Mouse (Mus musculus): Measurements from ENCODE around the gene Wdr27. TPM values are rescaled to one million over a fixed set of nuclear protein-coding genes. Genes with fewer than 3 reads are reported as not detected.

The Wdr27 gene
- total and polyA plus RNA-seq, 2 experiments from 2014 or later, result 0.46 to 4.7 TPM

DNA sequence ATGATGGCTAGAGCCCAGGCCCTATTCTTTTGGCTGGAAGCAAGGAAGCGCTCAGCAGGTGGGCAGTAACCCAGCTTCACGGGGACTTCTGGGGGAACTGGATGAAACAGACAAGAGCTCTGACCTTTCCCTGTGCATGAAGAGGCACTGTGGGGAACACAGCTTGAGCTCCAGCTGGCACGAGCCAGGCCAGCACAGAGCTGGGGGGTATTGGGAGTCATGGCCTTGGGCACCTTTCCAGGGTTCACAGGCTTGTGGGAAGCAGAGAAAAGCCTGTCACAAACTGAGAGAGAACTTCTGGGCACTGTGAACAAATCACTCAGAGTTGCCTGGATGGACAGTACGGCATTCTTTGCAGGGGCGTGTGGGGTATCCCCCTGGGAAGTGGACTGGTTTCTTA is 118.0 kb downstream of the Wdr27 start:
- Histone ChIP-seq H3K27me3 (ENCODE audit: control insufficient read depth, insufficient read depth, low read length) (no peaks in the 10 kb centered on the region), H3K9ac (replicated peaks; ENCODE audit: low read depth, low read length) (no peak overlapping the region), H3K36me3 (replicated peaks; ENCODE audit: control insufficient read depth, insufficient read depth, low read length) (no peaks in the 10 kb centered on the region), H3K4me3 (ENCODE audit: low read depth, low read length) (no peak overlapping the region), H3K27ac (ENCODE audit: low read depth) (no peak overlapping the region), H3K4me1 (ENCODE audit: control insufficient read depth, insufficient read depth) (no peaks in the 10 kb centered on the region), H3K4me2 (ENCODE audit: low read depth, low read length) (no peak overlapping the region), H3K9me3 (replicated peaks; ENCODE audit: control insufficient read depth, low read length) (no peaks in the 10 kb centered on the region)
- ATAC-seq (ENCODE audit: insufficient read depth, low read depth), result no peak
- DNase-seq (ENCODE audit: low spot score), result no peak
- WGBS, result 51% methylated on average over 5 of the region's 5 CpGs
- TF ChIP-seq EP300 (IDR thresholded peaks at IDR 0.05; ENCODE audit: low read depth) (no peak), CTCF (IDR thresholded peaks at IDR 0.05; ENCODE audit: low read depth) (no peak)

DNA sequence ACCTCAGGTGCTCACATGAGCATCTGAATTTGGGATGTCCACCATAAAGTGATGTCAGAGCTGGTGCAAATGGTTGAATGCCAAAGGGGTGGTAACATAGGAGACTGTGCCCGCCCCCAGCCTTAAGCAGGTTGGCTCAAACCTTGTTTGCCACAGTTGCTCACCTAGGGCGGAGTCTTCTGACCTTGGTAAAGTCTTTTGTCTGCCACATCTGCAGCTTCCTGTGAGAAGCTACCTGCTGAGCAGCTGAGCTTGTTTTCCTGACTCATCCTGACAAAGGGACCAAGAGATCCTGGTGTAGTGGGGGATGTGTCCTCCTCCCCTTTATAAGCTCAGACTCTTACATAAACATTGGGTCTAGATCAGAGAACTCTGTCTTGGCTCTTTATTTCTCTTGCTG is 125.0 kb downstream of the Wdr27 start:
- no peaks in the 10 kb centered on the region for H3K4me1 ChIP-seq (ENCODE audit: control insufficient read depth, insufficient read depth)
- 69% methylated on average over 2 of the region's 2 CpGs for WGBS

DNA sequence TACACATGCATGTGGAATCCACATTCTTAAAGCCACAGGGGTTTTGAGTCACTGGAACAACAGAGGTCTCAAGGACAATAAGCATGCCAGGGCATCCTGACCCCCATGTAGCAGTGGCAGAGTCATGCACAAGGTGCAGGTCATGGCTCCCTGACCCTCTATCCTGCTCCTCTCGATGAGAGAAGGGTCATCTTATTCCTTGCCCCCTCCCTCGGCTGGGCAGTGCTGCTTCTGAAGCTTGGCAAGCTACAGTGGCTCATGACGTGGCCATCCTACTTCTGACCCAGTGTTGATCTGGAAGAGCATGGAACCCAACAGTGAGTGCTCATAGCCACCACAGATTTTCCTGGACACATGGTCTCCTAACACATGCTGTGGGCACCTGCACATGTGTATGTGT is 126.9 kb downstream of the Wdr27 start:
- Histone ChIP-seq H3K9ac (replicated peaks; ENCODE audit: low read depth, low read length) (no peak overlapping the region), H3K27me3 (ENCODE audit: control insufficient read depth, insufficient read depth, low read length) (no peaks in the 10 kb centered on the region), H3K4me1 (ENCODE audit: control insufficient read depth, insufficient read depth) (no peaks in the 10 kb centered on the region), H3K36me3 (replicated peaks; ENCODE audit: control insufficient read depth, insufficient read depth, low read length) (no peaks in the 10 kb centered on the region), H3K4me3 (ENCODE audit: low read depth, low read length) (no peak overlapping the region), H3K9me3 (replicated peaks; ENCODE audit: control insufficient read depth, low read length) (no peaks in the 10 kb centered on the region), H3K27ac (ENCODE audit: low read depth) (no peak overlapping the region), H3K4me2 (ENCODE audit: low read depth, low read length) (no peak overlapping the region)
- TF ChIP-seq EP300 (IDR thresholded peaks at IDR 0.05; ENCODE audit: low read depth), result no peak
- TF ChIP-seq CTCF (IDR thresholded peaks at IDR 0.05; ENCODE audit: low read depth), result no peak
- no peak for DNase-seq (ENCODE audit: low spot score)
- no peak for ATAC-seq (ENCODE audit: insufficient read depth, low read depth)
- 69% methylated on average over 3 of the region's 3 CpGs for WGBS

More for the DNA sequence above, 125.0 kb downstream of the Wdr27 start:
- Histone ChIP-seq H3K4me2 (ENCODE audit: low read depth, low read length) (no peak overlapping the region), H3K4me3 (ENCODE audit: low read depth, low read length) (no peak overlapping the region), H3K9ac (replicated peaks; ENCODE audit: low read depth, low read length) (no peak overlapping the region), H3K9me3 (replicated peaks; ENCODE audit: control insufficient read depth, low read length) (no peaks in the 10 kb centered on the region), H3K36me3 (replicated peaks; ENCODE audit: control insufficient read depth, insufficient read depth, low read length) (no peaks in the 10 kb centered on the region), H3K27ac (ENCODE audit: low read depth) (no peak overlapping the region), H3K27me3 (ENCODE audit: control insufficient read depth, insufficient read depth, low read length) (no peaks in the 10 kb centered on the region)
- no peak for DNase-seq (ENCODE audit: low spot score)
- TF ChIP-seq CTCF (IDR thresholded peaks at IDR 0.05; ENCODE audit: low read depth) (no peak), EP300 (IDR thresholded peaks at IDR 0.05; ENCODE audit: low read depth) (no peak)
- ATAC-seq (ENCODE audit: insufficient read depth, low read depth), result no peak

DNA sequence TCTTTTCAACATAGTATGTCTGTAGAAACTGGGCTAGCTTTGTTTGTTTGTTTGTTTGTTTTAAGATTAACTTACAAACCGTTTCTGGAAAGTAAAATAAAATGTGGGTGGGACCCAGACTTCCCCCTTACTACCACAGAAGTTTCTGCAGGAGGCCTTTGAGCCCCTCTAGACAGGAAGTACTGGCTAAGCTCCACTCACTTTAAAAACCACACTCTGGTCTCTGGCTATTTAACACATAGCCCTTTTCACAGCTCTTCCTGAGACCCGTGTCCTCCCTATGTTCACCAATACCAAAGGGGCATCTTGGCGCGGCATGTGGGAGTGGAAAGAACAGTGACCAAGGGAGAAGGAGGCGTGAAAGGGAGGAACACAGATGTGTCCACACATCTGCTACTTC is 127.7 kb downstream of the Wdr27 start:
- H3K4me3 ChIP-seq (ENCODE audit: low read depth, low read length), result no peak overlapping the region
- ATAC-seq (ENCODE audit: insufficient read depth, low read depth) (no peak), DNase-seq (ENCODE audit: low spot score) (no peak)
- no peaks in the 10 kb centered on the region for H3K4me1 ChIP-seq (ENCODE audit: control insufficient read depth, insufficient read depth)
- no peak overlapping the region for H3K9ac ChIP-seq (replicated peaks; ENCODE audit: low read depth, low read length)
- no peak overlapping the region for H3K27ac ChIP-seq (ENCODE audit: low read depth)
- 72% methylated on average over 5 of the region's 5 CpGs for WGBS
- H3K4me2 ChIP-seq (ENCODE audit: low read depth, low read length), result no peak overlapping the region
- no peak for TF ChIP-seq EP300 (IDR thresholded peaks at IDR 0.05; ENCODE audit: low read depth)
- no peaks in the 10 kb centered on the region for H3K27me3 ChIP-seq (ENCODE audit: control insufficient read depth, insufficient read depth, low read length)
- H3K9me3 ChIP-seq (replicated peaks; ENCODE audit: control insufficient read depth, low read length), result no peaks in the 10 kb centered on the region
- H3K36me3 ChIP-seq (replicated peaks; ENCODE audit: control insufficient read depth, insufficient read depth, low read length), result no peaks in the 10 kb centered on the region

DNA sequence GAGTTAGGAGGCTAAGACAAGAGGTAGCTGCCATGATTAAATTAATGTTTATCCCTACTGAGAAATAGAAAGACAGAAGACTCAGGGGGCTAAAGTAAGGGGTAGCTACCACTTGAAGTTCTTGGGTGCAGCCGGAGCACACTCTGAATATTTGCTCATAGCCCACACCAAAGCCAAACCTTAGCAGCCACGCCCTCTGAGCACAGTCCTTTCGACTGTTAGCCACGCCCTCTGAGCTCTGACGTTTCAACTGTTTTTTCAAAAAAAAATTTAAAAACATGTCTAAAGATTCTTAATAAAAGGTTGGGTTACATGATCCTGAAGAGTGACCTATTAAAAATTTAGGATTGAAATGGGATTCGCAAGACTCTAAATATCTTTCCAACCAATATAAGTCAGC is 130.3 kb downstream of the Wdr27 start:
- 80% methylated on average over 6 of the region's 6 CpGs for WGBS
- Histone ChIP-seq H3K9ac (replicated peaks; ENCODE audit: low read depth, low read length) (no peak overlapping the region), H3K27ac (ENCODE audit: low read depth) (no peak overlapping the region), H3K4me2 (ENCODE audit: low read depth, low read length) (no peak overlapping the region), H3K4me1 (ENCODE audit: control insufficient read depth, insufficient read depth) (no peaks in the 10 kb centered on the region), H3K4me3 (ENCODE audit: low read depth, low read length) (no peak overlapping the region), H3K36me3 (replicated peaks; ENCODE audit: control insufficient read depth, insufficient read depth, low read length) (no peaks in the 10 kb centered on the region), H3K27me3 (ENCODE audit: control insufficient read depth, insufficient read depth, low read length) (no peaks in the 10 kb centered on the region), H3K9me3 (replicated peaks; ENCODE audit: control insufficient read depth, low read length) (no peaks in the 10 kb centered on the region)
- DNase-seq (ENCODE audit: low spot score) (no peak), ATAC-seq (ENCODE audit: insufficient read depth, low read depth) (no peak)
- TF ChIP-seq CTCF (IDR thresholded peaks at IDR 0.05; ENCODE audit: low read depth) (no peak), EP300 (IDR thresholded peaks at IDR 0.05; ENCODE audit: low read depth) (no peak)

DNA sequence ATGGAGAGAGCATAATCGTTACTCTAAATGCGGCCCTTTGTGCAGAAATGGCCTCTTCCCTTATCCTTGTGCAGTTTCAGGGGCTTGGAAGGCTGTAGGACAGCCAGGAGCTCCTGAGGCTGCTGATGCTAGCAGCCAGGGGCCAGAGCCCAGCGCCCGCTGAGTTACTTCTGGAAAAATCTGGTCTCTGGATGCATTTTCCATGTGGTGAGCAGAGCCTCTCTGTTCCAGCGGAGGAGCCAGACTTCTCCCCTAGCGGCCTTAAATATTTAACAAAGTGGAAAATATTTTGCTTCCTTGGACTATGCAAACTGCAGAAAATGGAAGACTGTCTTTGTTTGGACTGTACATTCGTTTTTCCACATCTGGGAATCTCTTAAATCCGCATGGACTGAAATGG is 130.9 kb downstream of the Wdr27 start:
- DNase-seq (ENCODE audit: low spot score), result no peak
- Histone ChIP-seq H3K9ac (replicated peaks; ENCODE audit: low read depth, low read length) (no peak overlapping the region), H3K27me3 (ENCODE audit: control insufficient read depth, insufficient read depth, low read length) (no peaks in the 10 kb centered on the region), H3K4me1 (ENCODE audit: control insufficient read depth, insufficient read depth) (no peaks in the 10 kb centered on the region), H3K4me2 (ENCODE audit: low read depth, low read length) (no peak overlapping the region), H3K27ac (ENCODE audit: low read depth) (no peak overlapping the region), H3K9me3 (replicated peaks; ENCODE audit: control insufficient read depth, low read length) (no peaks in the 10 kb centered on the region), H3K36me3 (replicated peaks; ENCODE audit: control insufficient read depth, insufficient read depth, low read length) (no peaks in the 10 kb centered on the region), H3K4me3 (ENCODE audit: low read depth, low read length) (no peak overlapping the region)
- ATAC-seq (ENCODE audit: insufficient read depth, low read depth), result no peak
- TF ChIP-seq CTCF (IDR thresholded peaks at IDR 0.05; ENCODE audit: low read depth), result no peak
- no peak for TF ChIP-seq EP300 (IDR thresholded peaks at IDR 0.05; ENCODE audit: low read depth)
- WGBS, result 80% methylated on average over 8 of the region's 8 CpGs
